Mouse (Mus musculus): ENCODE data around the gene Armc8. TPM values are rescaled to one million over a fixed set of nuclear protein-coding genes. Genes with fewer than 3 reads are reported as not detected.

Gene Armc8
- polyA plus RNA-seq, 1 experiment from 2014 or later, result 20.5 TPM

DNA sequence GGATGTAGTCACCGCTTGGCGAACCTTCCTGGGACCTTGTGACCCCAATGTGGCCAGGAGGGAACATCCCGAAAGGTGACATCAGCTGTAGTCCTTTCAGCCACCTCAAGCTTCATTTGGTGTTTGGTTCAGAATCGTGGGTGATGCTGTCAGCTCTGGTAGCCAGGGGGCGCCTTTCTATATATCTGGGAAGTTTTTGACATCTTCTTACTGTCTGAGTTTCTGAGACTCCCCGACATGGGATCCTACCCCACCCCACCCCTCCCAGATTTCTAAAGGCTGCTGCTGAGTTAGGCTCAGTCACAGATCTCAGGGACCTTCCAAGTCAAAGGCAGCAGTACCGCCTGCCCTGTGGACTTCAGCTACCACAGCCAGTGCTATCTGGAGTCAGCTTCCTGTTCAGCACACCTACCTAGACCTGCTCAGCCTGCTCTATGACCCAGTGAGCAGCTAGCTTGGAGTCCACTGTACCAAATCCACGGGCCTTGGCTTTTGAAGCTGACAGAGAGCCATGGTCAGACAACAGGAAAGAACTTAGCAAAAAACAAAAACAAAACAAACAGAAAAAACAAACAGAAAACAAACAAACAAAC lies 98.9 kb downstream of the Armc8 start:
- no peak overlapping the region for H3K4me2 ChIP-seq (replicated peaks)
- H3K9ac ChIP-seq, result no peak overlapping the region
- H3K27ac ChIP-seq (replicated peaks), result no peak overlapping the region
- no peak overlapping the region for H3K4me3 ChIP-seq (replicated peaks)
- no peaks in the 10 kb centered on the region for H3K9me3 ChIP-seq (replicated peaks)
- H3K27me3 ChIP-seq, result no peaks in the 10 kb centered on the region
- no peaks in the 10 kb centered on the region for H3K4me1 ChIP-seq
- no peak for ATAC-seq (ENCODE audit: insufficient number of reproducible peaks, low FRiP score, low TSS enrichment, low read depth)
- WGBS, result 63% methylated on average over 8 of the region's 8 CpGs
- no peaks in the 10 kb centered on the region for H3K36me3 ChIP-seq

DNA sequence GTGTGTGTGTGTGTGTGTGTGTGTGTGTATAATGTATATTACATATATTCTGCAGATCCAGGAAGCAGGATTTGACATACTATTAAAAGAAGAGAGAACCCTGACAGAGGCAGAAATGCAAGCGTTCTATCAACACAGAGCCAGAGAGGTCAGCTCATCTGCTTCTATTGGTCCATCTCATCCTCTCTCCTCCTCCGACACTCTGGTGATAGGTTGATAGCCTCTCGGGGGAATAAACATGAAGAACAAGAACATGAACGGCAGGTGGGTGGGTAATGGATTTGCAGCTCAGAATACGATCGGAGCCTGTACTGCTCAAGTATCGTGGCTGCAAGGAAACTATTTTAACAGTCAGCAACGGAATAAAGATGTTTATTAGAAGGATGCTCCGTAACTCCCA lies 100.1 kb downstream of the Armc8 start:
- Histone ChIP-seq H3K4me2 (replicated peaks) (no peak overlapping the region), H3K27me3 (no peaks in the 10 kb centered on the region), H3K4me3 (replicated peaks) (no peak overlapping the region), H3K4me1 (no peaks in the 10 kb centered on the region), H3K27ac (replicated peaks) (no peak overlapping the region), H3K9me3 (replicated peaks) (no peaks in the 10 kb centered on the region), H3K36me3 (no peaks in the 10 kb centered on the region), H3K9ac (no peak overlapping the region)
- ATAC-seq (ENCODE audit: insufficient number of reproducible peaks, low FRiP score, low TSS enrichment, low read depth), result no peak
- 75% methylated on average over 9 of the region's 9 CpGs for WGBS

DNA sequence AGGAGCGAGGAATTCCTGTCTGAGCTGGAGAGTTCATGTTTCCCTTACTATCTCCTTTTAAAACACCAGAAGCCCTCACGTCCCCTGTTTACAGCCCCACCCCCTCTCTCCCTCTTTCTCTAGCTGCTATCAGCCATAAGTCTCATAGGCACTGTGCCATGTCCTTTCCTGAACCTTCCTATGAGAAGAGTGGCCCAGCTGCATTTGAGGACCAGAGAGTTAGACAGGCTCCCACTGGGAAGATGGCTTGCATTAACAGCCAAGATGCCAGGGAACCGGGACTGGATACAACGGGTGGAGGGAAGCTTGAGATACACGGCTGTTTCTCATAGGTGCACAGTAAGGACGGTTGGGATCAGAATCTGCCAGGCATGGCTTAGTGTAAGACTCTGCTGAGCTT lies 103.8 kb downstream of the Armc8 start:
- H3K4me2 ChIP-seq (replicated peaks), result no peak overlapping the region
- H3K4me3 ChIP-seq (replicated peaks), result no peak overlapping the region
- WGBS, result 75% methylated on average over 6 of the region's 6 CpGs
- H3K27ac ChIP-seq (replicated peaks), result no peak overlapping the region
- ATAC-seq (ENCODE audit: insufficient number of reproducible peaks, low FRiP score, low TSS enrichment, low read depth), result no peak
- no peaks in the 10 kb centered on the region for H3K9me3 ChIP-seq (replicated peaks)
- no peaks in the 10 kb centered on the region for H3K36me3 ChIP-seq
- no peaks in the 10 kb centered on the region for H3K27me3 ChIP-seq
- no peaks in the 10 kb centered on the region for H3K4me1 ChIP-seq
- H3K9ac ChIP-seq, result no peak overlapping the region

DNA sequence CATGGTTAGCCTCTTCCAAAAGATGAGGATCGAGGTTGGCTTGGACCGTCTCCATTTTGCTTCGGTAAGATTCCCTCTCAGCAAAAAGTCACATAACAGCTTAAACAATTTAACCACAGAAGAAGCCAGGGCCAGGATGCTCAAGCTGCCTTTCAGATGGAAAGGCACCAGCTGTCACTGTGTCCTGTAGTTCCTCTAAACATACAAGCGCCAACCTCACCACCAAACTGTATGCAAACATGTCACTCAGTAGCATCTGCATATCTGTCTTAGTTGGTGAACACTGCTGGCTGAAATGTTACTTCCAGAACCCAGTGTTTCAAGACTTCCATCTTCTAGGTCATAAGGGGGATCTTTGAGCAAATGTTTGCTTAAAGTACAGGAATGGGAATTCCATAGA lies 109.0 kb downstream of the Armc8 start:
- no peak overlapping the region for H3K4me2 ChIP-seq (replicated peaks)
- WGBS, result 89% methylated on average over 4 of the region's 4 CpGs
- no peak overlapping the region for H3K4me3 ChIP-seq (replicated peaks)
- no peak overlapping the region for H3K27ac ChIP-seq (replicated peaks)
- no peak for ATAC-seq (ENCODE audit: insufficient number of reproducible peaks, low FRiP score, low TSS enrichment, low read depth)
- no peaks in the 10 kb centered on the region for H3K27me3 ChIP-seq
- no peaks in the 10 kb centered on the region for H3K36me3 ChIP-seq
- H3K9ac ChIP-seq, result no peak overlapping the region
- no peaks in the 10 kb centered on the region for H3K9me3 ChIP-seq (replicated peaks)
- no peaks in the 10 kb centered on the region for H3K4me1 ChIP-seq

DNA sequence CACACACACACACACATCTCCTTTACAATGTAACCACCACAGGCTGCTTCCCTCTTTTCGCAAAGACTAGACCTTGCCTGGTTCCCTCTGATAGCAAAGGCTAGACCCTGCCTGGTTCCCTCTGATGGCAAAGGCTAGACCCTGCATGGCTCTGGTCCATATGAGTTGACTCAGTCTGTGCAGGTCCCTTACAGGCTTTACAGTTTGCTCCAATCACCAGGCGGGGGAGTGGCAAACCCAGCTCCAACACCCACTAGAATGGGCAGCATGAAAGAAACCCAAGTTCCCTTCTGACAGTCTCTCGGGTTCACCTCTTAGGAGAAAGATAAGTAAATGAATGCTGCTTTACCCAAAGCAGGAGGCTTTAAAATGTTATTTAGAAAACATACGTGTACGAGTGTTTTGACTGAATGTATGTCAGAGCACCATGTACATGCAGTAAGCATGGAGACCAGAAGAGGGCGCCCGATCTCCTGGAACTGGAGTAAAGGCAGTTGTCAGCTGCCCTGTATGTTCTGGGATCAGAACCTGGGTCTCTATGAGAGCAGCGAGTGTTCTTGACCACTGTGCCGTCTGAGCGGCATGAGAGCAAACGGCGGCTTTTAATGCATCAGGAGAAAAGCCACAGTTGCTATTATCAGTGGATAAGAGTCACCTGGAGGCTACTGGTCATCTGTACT lies 110.0 kb downstream of the Armc8 start:
- H3K4me3 ChIP-seq (replicated peaks), result no peak overlapping the region
- no peaks in the 10 kb centered on the region for H3K27me3 ChIP-seq
- H3K9ac ChIP-seq, result no peak overlapping the region
- no peaks in the 10 kb centered on the region for H3K36me3 ChIP-seq
- 40% methylated on average over 12 of the region's 12 CpGs for WGBS
- no peak overlapping the region for H3K27ac ChIP-seq (replicated peaks)
- H3K9me3 ChIP-seq (replicated peaks), result no peaks in the 10 kb centered on the region
- no peaks in the 10 kb centered on the region for H3K4me1 ChIP-seq
- no peak overlapping the region for H3K4me2 ChIP-seq (replicated peaks)
- no peak for ATAC-seq (ENCODE audit: insufficient number of reproducible peaks, low FRiP score, low TSS enrichment, low read depth)

DNA sequence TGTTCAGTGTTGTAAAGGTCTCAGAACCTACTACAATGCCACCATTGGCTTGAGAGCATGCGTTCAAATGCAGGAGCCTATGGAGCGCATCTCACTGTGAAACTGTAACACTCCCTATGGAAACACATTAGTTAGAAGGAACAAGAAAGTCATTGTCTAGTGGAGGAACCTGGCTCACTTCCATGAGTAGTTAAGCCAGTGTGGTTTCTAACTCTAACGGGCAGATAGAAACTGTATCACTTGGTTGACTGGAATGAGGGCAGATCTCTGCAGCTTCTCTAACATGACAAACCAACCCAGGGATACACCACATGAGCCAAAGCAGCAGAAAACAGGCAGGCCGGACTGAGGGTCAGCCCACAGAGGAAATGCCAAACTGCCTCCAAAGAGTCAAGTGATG lies 114.5 kb downstream of the Armc8 start:
- Histone ChIP-seq H3K9me3 (replicated peaks) (no peaks in the 10 kb centered on the region), H3K27ac (replicated peaks) (no peak overlapping the region), H3K4me3 (replicated peaks) (no peak overlapping the region), H3K27me3 (peaks cover 8% of the 10 kb centered on the region), H3K4me1 (peaks cover 9% of the 10 kb centered on the region; the same call in 1 of the 2 replicates), H3K9ac (no peak overlapping the region), H3K36me3 (no peaks in the 10 kb centered on the region), H3K4me2 (replicated peaks) (no peak overlapping the region)
- WGBS, result 77% methylated on average over 4 of the region's 4 CpGs
- no peak for ATAC-seq (ENCODE audit: insufficient number of reproducible peaks, low FRiP score, low TSS enrichment, low read depth)

DNA sequence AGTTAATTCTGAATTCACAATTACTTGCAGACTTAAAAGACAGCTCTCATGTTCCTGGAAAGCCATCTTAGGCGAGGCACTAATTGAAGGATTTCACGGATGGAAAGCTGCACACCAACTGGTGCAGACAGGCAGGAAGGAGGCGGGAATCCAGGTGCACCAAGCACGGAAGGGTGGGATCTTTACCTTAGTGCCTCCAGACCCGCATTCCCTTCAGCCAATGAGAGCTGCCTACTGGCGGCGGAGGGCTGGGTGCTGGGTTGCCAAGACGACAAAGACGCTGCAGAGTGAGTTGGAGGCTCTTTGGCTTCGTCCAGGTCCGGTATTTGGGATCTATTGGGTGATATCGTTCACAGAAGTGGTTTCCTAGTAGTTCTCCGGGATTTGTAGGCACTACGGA lies 117.5 kb downstream of the Armc8 start, which contains the start of gene Nme9:
Gene Nme9 (plus strand): TSS at position 315 of the 400 bp plus-strand sequence.
- Histone ChIP-seq H3K4me3 (replicated peaks) (0 out of 2 replicates have a peak within 1 kb of the TSS, but pooled peaks have one; percentile 3), H3K36me3 (no peaks in the 10 kb centered on the region), H3K4me1 (peaks cover 21% of the 10 kb centered on the region), H3K9me3 (replicated peaks) (no peaks in the 10 kb centered on the region), H3K27ac (replicated peaks) (no peak within 1 kb of the TSS), H3K9ac (no peak within 1 kb of the TSS), H3K4me2 (replicated peaks) (peak within 1 kb of the TSS; percentile 30), H3K27me3 (peaks cover 8% of the 10 kb centered on the region)
- ATAC-seq (ENCODE audit: insufficient number of reproducible peaks, low FRiP score, low TSS enrichment, low read depth), result no peak
- 6% methylated on average over 14 of the region's 14 CpGs for WGBS

DNA sequence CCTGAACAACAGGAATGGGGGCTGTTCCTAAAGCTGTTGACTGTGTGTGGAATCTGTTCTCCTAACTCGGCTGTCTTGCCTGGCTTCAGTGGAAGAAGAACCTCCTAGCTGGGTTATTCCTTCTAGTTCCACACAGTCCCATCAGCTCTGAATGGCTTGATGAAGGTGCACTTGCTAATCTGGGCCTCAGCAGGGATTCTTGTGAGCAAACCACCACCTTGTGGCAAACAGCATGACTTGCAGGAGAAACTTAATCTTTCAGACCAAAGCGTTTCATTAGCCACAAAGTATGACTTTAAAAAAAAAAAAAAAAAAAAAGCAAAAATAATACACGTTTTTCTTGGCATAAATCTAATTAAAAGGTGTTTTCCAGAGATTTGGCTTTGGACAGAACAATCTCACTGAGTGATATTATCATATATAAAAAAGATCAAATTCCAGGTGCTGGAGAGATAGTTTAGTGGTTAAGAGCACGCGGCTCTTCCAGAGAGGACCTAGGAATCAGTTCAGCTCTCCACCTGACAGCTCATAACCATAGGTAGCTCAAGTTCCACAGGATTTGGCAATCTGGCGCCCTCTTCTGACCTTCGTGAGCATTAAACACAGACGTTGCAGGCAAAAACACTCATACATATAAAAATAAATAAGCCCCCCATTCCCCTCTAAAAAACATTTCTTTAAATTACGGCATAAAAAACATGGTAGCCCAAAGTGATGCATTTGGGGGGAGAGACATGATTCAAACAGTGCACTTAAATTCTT lies 118.6 kb downstream of the Armc8 start:
- no peak overlapping the region for H3K4me2 ChIP-seq (replicated peaks)
- peaks cover 8% of the 10 kb centered on the region for H3K27me3 ChIP-seq
- H3K27ac ChIP-seq (replicated peaks), result no peak overlapping the region
- ATAC-seq (ENCODE audit: insufficient number of reproducible peaks, low FRiP score, low TSS enrichment, low read depth), result no peak
- no peak overlapping the region for H3K9ac ChIP-seq
- H3K4me1 ChIP-seq, result peaks cover 21% of the 10 kb centered on the region
- H3K4me3 ChIP-seq (replicated peaks), result no peak overlapping the region
- WGBS, result 39% methylated on average over 9 of the region's 9 CpGs
- no peaks in the 10 kb centered on the region for H3K36me3 ChIP-seq
- H3K9me3 ChIP-seq (replicated peaks), result no peaks in the 10 kb centered on the region

DNA sequence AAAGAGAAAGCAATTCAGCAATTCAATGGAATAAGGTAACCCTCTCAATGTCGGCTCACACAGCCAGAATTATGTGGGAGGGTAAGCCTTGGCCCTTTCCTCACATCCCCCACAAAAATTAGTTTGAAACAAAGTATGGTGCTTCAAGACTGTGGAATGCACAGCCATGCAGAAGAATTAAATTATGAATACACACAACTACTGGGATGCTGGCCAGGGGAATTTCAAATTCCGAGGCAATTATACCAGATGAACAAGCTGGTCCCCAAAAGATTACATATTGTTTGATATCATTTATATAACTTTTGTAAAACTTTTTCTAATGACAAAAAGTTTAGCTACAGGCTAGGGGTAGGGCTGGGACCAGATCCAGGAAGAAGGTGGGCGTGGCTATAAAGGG lies 121.4 kb downstream of the Armc8 start:
- no peaks in the 10 kb centered on the region for H3K36me3 ChIP-seq
- no peaks in the 10 kb centered on the region for H3K9me3 ChIP-seq (replicated peaks)
- WGBS, result 29% methylated on average over 3 of the region's 3 CpGs
- H3K27me3 ChIP-seq, result peaks cover 8% of the 10 kb centered on the region
- 0 out of 2 replicates have a peak, but pooled peaks have one; percentile 52 for ATAC-seq (ENCODE audit: insufficient number of reproducible peaks, low FRiP score, low TSS enrichment, low read depth)
- H3K27ac ChIP-seq (replicated peaks), result no peak overlapping the region
- H3K9ac ChIP-seq, result no peak overlapping the region
- no peak overlapping the region for H3K4me2 ChIP-seq (replicated peaks)
- no peak overlapping the region for H3K4me3 ChIP-seq (replicated peaks)
- peaks cover 21% of the 10 kb centered on the region for H3K4me1 ChIP-seq

DNA sequence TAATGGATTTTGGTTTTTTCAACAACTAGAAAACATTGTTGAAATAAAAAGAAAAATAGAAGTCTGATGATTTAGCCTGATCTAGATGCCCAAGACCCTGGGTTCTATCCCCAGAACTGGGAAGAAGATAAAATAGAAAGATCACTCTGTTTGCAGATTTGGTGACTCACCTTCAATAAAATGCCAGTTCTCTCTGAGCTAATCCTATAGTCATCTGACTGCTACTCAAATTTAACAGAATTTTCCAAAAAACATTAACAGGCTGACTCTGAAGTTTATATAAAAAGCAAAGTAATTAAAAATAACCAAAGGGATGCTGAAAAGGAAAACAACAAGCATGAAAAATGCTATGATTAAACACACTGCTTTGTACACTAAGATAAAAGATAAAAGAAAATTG lies 122.4 kb downstream of the Armc8 start:
- Histone ChIP-seq H3K27ac (replicated peaks) (no peak overlapping the region), H3K36me3 (no peaks in the 10 kb centered on the region), H3K4me2 (replicated peaks) (no peak overlapping the region), H3K27me3 (peaks cover 2% of the 10 kb centered on the region; the same call in 1 of the 2 replicates), H3K4me1 (peaks cover 22% of the 10 kb centered on the region), H3K9me3 (replicated peaks) (no peaks in the 10 kb centered on the region), H3K4me3 (replicated peaks) (no peak overlapping the region), H3K9ac (no peak overlapping the region)
- ATAC-seq (ENCODE audit: insufficient number of reproducible peaks, low FRiP score, low TSS enrichment, low read depth), result no peak

DNA sequence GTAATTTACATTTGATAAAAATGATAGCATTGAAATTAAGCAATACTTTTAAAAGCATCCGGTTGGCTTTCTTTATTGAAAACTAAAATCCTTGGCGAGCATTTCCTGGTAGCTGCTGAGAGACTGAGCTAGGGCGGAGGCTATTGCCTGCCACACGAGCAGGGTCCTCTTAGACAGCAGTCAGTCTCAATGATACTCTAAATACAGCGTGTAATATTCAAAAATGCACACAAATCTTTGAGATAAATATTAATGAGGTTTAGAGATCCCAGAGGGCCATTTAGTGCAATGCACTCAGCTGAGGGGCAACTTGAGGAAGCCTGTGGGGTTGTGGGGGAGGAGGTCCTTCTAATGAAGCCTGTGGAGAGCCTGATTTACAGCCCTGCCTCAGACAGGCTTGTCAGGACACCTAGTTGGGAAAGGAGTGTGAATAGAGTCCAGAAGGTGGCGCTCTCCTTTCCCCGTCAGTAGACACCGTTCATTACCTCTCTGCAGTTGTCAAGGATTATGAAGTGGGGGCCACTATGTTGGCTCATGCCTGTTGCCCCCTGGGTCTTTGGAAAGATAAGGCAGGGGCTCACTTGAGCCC lies 124.0 kb downstream of the Armc8 start:
- Histone ChIP-seq H3K36me3 (no peaks in the 10 kb centered on the region), H3K27ac (replicated peaks) (no peak overlapping the region), H3K9me3 (replicated peaks) (no peaks in the 10 kb centered on the region), H3K4me1 (peaks cover 23% of the 10 kb centered on the region), H3K4me2 (replicated peaks) (no peak overlapping the region), H3K27me3 (no peaks in the 10 kb centered on the region), H3K9ac (no peak overlapping the region), H3K4me3 (replicated peaks) (no peak overlapping the region)
- ATAC-seq (ENCODE audit: insufficient number of reproducible peaks, low FRiP score, low TSS enrichment, low read depth), result no peak
- 30% methylated on average over 8 of the region's 8 CpGs for WGBS
